Mouse (Mus musculus): ENCODE results near the gene Nr1i3.
"Not testable (repeated sequence)": the region's sequence is repeated elsewhere in the genome, so short reads cannot be mapped to it uniquely, and the experiment has no call there.

The Nr1i3 gene

GRCm38 (mm10) chr1:171230215-171230614 lies 16.4 kb downstream of the Nr1i3 start:
- no peak for DNase-seq (ENCODE audit: low spot score)

GRCm38 (mm10) chr1:171231844-171232243 lies 18.1 kb downstream of the Nr1i3 start:
- DNase-seq (ENCODE audit: low spot score): no peak

- no peak for DNase-seq (ENCODE audit: low spot score)
Measured at GRCm38 (mm10) chr1:171232348-171232747, 18.6 kb downstream of the Nr1i3 start.

GRCm38 (mm10) chr1:171232800-171233730 lies 19.3 kb downstream of the Nr1i3 start:
- DNase-seq (ENCODE audit: low spot score): no peak

DNA sequence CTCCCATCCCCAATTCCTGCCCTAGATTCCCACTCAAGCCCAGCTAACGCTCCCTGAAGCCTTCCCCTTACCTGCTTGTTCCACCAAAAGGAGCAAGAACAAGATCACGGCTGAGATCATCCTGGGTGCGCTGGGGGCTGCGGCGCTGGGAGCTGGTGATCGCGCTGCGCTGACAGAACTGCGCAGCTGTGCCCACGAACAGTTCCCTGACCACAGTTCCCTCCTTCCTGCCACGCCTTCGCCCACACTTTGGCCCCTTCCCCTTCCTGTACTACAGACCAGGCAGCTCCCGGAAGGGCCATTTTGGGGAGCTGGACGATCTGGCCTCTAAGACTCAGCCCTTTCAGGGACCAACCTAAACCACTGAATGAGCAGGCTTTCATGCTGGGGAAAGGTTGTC lies 20.4 kb downstream of the Nr1i3 start, which contains the start of gene Fcer1g:
Gene Fcer1g (minus strand): TSS at position 240 of the 400 bp plus-strand sequence.
- no peak for DNase-seq (ENCODE audit: low spot score)

DNA sequence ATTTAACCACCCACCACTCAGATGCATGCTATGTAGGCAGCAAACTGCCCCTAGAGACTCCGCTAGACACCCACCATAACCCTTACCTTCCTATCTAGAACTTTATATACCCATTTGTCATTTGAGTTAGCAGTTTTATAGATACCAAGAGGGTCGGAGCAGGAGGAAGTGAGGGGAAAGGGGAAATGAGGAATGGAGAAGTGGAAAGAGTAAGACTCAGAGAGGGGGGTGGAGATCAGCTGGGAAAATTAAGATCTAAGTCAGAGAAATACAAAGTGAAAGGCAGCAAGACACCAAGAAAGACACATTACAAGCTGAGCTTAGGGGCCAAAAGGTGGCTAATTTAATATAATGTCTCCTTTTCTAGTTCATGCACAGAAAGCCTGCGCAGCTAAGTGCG lies 20.8 kb downstream of the Nr1i3 start:
- DNase-seq (ENCODE audit: low spot score): no peak

- DNase-seq (ENCODE audit: low spot score): no peak
Measured at GRCm38 (mm10) chr1:171235791-171236190, 22.0 kb downstream of the Nr1i3 start.

- no peak for DNase-seq (ENCODE audit: low spot score)
Measured at GRCm38 (mm10) chr1:171237438-171237837, 23.7 kb downstream of the Nr1i3 start.

DNA sequence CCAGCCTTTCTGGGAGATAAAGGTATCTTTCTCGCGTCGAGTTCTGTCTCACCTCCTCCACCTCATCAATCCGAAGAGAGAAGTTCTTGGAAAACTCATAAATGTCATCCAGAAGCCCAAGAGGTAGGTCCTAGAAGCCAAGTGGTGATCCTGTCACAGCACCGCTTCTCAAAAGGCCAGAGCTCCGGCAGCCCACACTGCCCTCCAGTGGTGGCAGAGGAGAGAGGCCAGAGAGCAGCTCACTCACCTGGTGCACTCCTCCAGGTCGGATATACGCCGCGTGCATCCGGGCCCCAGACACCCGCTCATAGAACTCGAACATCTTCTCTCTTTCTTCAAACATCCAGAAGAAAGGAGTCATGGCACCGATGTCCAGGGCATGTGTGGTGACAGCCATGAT lies 24.7 kb downstream of the Nr1i3 start:
- DNase-seq (ENCODE audit: low spot score): peak; percentile 54

- DNase-seq (ENCODE audit: low spot score): peak; percentile 64
Measured at GRCm38 (mm10) chr1:171239992-171240744, 26.4 kb downstream of the Nr1i3 start.

DNA sequence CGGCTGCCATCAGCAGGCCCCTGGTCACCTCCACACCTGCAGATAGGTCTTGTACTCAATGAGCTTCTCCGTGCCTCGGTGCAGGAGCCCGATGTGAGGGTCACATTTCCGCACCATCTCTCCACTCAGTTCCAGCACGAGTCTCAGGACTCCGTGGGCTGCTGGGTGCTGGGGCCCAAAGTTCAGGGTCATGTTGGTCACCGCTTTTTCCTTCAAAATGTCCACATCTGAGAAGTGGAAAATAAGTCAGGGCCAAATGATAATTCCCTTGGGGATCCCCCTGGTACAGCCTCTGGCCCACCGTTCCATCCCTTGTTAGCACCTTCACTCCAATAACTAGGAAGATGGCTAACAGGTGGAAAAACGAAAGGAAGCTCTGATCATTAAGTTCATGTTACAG lies 27.1 kb downstream of the Nr1i3 start:
- no peak for DNase-seq (ENCODE audit: low spot score)

- not testable (repeated sequence) for DNase-seq (ENCODE audit: low spot score)
Measured at GRCm38 (mm10) chr1:171241952-171242351, 28.2 kb downstream of the Nr1i3 start.

DNA sequence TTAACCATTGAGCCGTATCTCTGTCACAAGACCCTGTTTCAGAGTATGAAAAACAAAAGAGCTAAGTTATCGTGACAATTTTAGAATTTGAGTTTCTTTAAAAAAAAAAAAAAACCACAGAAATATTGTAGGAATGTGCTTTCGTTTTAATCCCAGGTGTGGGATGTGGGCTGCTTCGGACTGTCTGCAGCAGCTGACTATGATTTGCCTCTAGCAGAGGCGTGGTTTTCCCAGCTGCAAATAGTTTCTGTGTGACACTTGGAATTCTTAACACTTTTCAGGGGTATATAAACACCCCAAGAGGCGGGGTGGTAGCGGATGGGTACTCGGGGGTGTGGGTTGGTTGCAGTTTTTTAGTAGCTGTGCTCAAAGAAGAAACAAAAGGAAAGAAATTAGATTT lies 31.6 kb downstream of the Nr1i3 start:
- DNase-seq (ENCODE audit: low spot score): no peak

- DNase-seq (ENCODE audit: low spot score): peak; percentile 98
Measured at GRCm38 (mm10) chr1:171246709-171247452, 33.1 kb downstream of the Nr1i3 start.

DNA sequence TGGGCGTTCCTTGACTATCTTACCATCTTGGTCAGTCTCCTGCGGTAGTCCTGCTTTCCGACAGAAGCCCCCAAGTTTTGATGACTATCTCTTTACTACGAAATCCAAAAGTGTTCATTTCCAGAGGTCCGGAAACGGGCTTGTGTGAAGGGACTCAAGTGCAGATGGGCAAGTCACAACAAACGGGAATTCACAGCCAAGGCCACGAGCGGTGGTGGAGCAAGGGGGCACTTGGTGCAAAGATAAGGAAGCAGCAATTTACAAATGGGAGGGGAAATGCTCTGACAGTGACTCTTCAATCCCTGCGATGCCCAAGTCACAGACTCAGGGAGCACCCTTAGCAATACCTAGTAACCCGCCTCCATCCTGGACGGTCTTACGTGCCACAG lies 33.7 kb downstream of the Nr1i3 start:
- DNase-seq (ENCODE audit: low spot score): no peak

DNA sequence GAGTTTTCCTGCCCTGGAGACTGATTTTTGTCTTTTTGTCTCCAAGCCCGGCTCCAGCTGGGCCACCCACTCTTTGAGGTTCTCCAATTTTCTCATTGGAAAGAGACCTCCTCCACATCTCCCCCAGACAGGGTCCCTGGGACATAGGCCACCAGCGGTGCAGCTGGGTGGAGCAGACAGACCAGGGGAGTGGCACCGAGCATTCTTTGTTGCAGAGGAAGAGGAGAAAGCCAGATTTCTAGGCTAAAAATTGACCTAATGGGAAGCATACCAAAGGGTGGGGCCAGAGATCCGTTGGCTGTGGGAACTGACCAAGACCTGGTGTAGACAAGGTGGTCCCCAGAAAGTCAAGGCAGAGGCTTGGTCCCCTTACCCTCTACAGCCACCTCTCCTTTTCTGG lies 34.1 kb downstream of the Nr1i3 start:
- DNase-seq (ENCODE audit: low spot score): no peak

DNA sequence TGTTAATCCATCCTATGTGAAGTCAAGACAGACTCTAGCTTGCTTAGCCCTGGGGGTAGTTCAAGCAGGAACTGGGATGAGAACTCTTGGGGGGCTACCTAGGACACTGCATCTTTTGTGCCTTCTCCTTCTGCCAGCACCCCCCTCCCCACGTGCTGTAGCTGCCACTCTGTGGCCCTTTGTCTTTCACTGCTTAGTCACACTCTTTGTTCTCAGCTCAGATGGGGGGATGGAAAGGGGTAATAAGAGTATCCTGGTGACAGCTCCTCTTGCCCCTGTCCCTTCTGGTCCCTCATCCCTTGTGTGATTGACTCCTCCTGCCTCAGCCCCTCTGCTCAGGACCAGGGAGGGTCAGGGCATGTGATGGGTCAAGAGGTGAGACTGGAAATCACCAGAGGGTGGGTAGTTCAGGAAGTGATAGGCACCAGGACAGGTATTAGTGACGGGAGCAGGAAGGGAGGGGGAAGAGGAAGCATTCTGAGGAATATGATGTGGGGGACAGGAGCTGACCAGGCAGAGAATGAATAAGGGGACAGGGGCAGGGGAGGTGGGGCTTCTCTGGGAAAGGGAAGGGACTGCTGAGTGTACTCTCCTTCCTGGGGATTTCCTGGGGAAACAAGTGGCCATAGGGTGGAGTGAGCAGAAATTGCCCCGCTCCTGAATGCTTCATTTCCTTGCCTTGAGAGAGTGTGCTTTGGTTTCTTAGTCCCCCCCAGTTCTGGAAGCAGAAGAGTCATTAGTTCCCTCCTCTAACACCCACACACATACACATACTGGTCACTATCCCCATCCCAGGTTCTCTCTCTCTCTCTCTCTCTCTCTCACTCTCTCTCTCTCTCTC lies 34.8 kb downstream of the Nr1i3 start:
- no peak for DNase-seq (ENCODE audit: low spot score)

DNA sequence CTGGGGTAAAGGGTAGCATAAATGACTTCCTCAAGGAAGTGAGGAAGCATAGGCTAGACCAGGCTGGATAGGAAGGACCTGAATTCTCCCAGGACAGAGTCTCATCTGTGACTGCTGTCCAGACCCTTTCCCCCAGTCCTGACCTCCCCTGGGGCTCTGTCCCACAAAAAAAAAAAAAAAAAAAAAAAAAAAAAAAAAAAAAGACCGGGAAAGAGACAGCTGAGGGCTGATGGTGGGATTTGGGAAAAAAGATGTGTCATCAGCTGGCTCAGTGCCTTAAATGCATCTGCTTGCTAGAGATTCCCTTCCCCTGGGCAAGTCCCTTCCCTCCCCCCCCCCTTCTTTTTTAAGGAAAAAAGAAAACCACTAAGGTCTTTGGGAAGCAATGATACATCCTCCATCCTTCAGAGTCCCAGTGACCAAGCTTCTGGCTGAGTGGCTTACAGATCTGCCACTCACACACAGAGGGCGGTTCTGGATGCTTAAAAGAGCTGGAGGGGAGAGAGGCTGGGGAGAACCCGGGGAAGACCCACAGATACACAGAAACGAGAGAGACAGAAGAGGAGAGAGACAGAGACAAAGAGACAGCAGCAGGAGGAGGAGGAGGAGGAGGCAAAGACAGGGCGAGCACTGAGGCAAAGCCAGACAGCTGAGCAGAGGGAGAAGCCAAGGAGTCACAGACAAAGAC lies 36.3 kb downstream of the Nr1i3 start, which contains the start of gene Adamts4:
Gene Adamts4 (plus strand): TSS at position 509 of the 688 bp plus-strand sequence.
- DNase-seq (ENCODE audit: low spot score): peak; percentile 61

DNA sequence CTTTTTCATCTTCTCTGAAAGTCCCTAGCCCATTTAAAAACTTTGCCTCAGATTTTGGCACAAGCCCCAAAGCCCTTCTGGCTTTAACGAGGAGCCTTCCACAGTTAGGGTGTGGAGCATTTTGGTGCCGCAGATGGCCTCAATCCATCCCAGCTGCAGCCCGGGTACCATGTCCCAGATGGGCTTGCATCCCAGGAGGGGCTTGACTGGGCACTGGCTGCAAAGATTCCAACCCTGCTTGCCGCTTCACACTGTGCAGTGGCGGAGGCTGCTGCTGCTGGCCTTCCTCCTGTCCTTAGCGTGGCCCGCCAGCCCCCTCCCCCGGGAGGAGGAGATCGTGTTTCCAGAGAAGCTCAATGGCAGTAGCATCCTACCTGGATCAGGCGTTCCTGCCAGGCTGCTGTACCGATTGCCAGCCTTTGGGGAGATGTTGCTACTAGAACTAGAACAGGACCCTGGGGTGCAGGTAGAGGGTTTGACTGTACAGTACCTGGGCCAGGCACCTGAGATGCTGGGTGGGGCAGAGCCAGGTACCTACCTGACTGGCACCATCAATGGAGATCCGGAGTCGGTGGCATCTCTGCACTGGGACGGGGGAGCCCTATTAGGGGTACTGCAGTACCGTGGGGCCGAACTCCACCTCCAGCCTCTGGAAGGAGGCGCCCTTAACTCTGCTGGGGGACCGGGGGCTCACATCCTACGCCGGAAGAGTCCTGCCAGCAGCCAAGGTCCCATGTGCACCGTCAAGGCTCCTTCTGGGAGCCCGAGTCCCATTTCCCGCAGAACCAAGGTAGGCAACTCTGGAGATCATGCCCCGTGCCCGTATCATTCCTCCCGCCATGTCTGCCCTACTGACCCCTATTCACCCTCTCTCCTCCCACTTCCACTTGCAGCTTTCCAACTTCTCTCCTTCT lies 37.2 kb downstream of the Nr1i3 start, which contains the start of gene Ndufs2:
Gene Ndufs2 (minus strand): TSS at position 709 of the 914 bp plus-strand sequence.
- no peak for DNase-seq (ENCODE audit: low spot score)
